Mouse (Mus musculus): ENCODE results near the gene 1810062G17Rik. TPM values are rescaled to one million over a fixed set of nuclear protein-coding genes. Genes with fewer than 3 reads are reported as not detected.

The 1810062G17Rik gene
- polyA plus RNA-seq (2012; ENCODE audit: insufficient read depth, low replicate concordance) = not detected in 2 replicates

- Histone ChIP-seq H3K4me1 (peaks cover 43% of the 10 kb centered on the region), H3K36me3 (replicated peaks; ENCODE audit: low read length) (peaks cover 16% of the 10 kb centered on the region), H3K9me3 (no peaks in the 10 kb centered on the region), H3K4me3 (replicated peaks) (peak within 1 kb of the TSS; percentile 91), H3K27me3 (replicated peaks) (no peaks in the 10 kb centered on the region)
- TF ChIP-seq FLI1 (IDR thresholded peaks at IDR 0.05; ENCODE audit: low read length) (no peak), GATA1 (IDR thresholded peaks at IDR 0.05; ENCODE audit: borderline replicate concordance, low read length) (no peak)
Measured at GRCm38 (mm10) chr3:36475532-36476087, at the start of gene 1810062G17Rik, which contains the start of gene Anxa5. Gene 1810062G17Rik (plus strand): TSS chr3:36475937. Gene Anxa5 (minus strand): TSS chr3:36475894.

GRCm38 (mm10) chr3:36427386-36427785 is 48.4 kb upstream of the 1810062G17Rik start:
- H3K4me1 ChIP-seq = no peaks in the 10 kb centered on the region
- H3K9me3 ChIP-seq = peaks cover 9% of the 10 kb centered on the region; the same call in 1 of the 2 replicates
- H3K4me3 ChIP-seq (replicated peaks) = no peak overlapping the region
- H3K36me3 ChIP-seq (replicated peaks; ENCODE audit: low read length) = no peaks in the 10 kb centered on the region
- TF ChIP-seq FLI1 (IDR thresholded peaks at IDR 0.05; ENCODE audit: low read length) = no peak
- TF ChIP-seq GATA1 (IDR thresholded peaks at IDR 0.05; ENCODE audit: borderline replicate concordance, low read length) = no peak
- no peaks in the 10 kb centered on the region for H3K27me3 ChIP-seq (replicated peaks)

GRCm38 (mm10) chr3:36430360-36430759 is 45.4 kb upstream of the 1810062G17Rik start:
- Histone ChIP-seq H3K36me3 (replicated peaks; ENCODE audit: low read length) (no peaks in the 10 kb centered on the region), H3K4me3 (replicated peaks) (no peak overlapping the region), H3K9me3 (peaks cover 9% of the 10 kb centered on the region; the same call in 1 of the 2 replicates), H3K4me1 (no peaks in the 10 kb centered on the region), H3K27me3 (replicated peaks) (no peaks in the 10 kb centered on the region)
- TF ChIP-seq GATA1 (IDR thresholded peaks at IDR 0.05; ENCODE audit: borderline replicate concordance, low read length) (no peak), FLI1 (IDR thresholded peaks at IDR 0.05; ENCODE audit: low read length) (no peak)

GRCm38 (mm10) chr3:36440280-36440679 is 35.5 kb upstream of the 1810062G17Rik start:
- H3K4me3 ChIP-seq (replicated peaks) = no peak overlapping the region
- peaks cover 10% of the 10 kb centered on the region for H3K27me3 ChIP-seq (replicated peaks)
- no peak for TF ChIP-seq FLI1 (IDR thresholded peaks at IDR 0.05; ENCODE audit: low read length)
- TF ChIP-seq GATA1 (IDR thresholded peaks at IDR 0.05; ENCODE audit: borderline replicate concordance, low read length) = no peak
- no peaks in the 10 kb centered on the region for H3K4me1 ChIP-seq
- H3K36me3 ChIP-seq (replicated peaks; ENCODE audit: low read length) = no peaks in the 10 kb centered on the region
- H3K9me3 ChIP-seq = no peaks in the 10 kb centered on the region

- TF ChIP-seq GATA1 (IDR thresholded peaks at IDR 0.05; ENCODE audit: borderline replicate concordance, low read length) (no peak), FLI1 (IDR thresholded peaks at IDR 0.05; ENCODE audit: low read length) (no peak)
- H3K4me3 ChIP-seq (replicated peaks) = no peak overlapping the region
- H3K9me3 ChIP-seq = no peaks in the 10 kb centered on the region
- H3K4me1 ChIP-seq = peaks cover 10% of the 10 kb centered on the region
- peaks cover under 1% of the 10 kb centered on the region for H3K36me3 ChIP-seq (replicated peaks; ENCODE audit: low read length)
- peaks cover 7% of the 10 kb centered on the region for H3K27me3 ChIP-seq (replicated peaks)
Measured at GRCm38 (mm10) chr3:36442426-36442825, 33.3 kb upstream of the 1810062G17Rik start.

GRCm38 (mm10) chr3:36446041-36446440 is 29.7 kb upstream of the 1810062G17Rik start:
- TF ChIP-seq GATA1 (IDR thresholded peaks at IDR 0.05; ENCODE audit: borderline replicate concordance, low read length) (no peak), FLI1 (IDR thresholded peaks at IDR 0.05; ENCODE audit: low read length) (no peak)
- peaks cover 34% of the 10 kb centered on the region for H3K4me1 ChIP-seq
- H3K9me3 ChIP-seq = no peaks in the 10 kb centered on the region
- no peak overlapping the region for H3K4me3 ChIP-seq (replicated peaks)
- H3K36me3 ChIP-seq (replicated peaks; ENCODE audit: low read length) = peaks cover 34% of the 10 kb centered on the region
- peaks cover 2% of the 10 kb centered on the region for H3K27me3 ChIP-seq (replicated peaks)

- Histone ChIP-seq H3K27me3 (replicated peaks) (peaks cover 2% of the 10 kb centered on the region), H3K9me3 (no peaks in the 10 kb centered on the region), H3K36me3 (replicated peaks; ENCODE audit: low read length) (peaks cover 38% of the 10 kb centered on the region), H3K4me1 (peaks cover 34% of the 10 kb centered on the region), H3K4me3 (replicated peaks) (peak overlapping the region; percentile 44)
- TF ChIP-seq GATA1 (IDR thresholded peaks at IDR 0.05; ENCODE audit: borderline replicate concordance, low read length) (no peak), FLI1 (IDR thresholded peaks at IDR 0.05; ENCODE audit: low read length) (no peak)
Measured at GRCm38 (mm10) chr3:36446506-36446905, 29.2 kb upstream of the 1810062G17Rik start.

- TF ChIP-seq FLI1 (IDR thresholded peaks at IDR 0.05; ENCODE audit: low read length) = no peak
- TF ChIP-seq GATA1 (IDR thresholded peaks at IDR 0.05; ENCODE audit: borderline replicate concordance, low read length) = no peak
- Histone ChIP-seq H3K9me3 (no peaks in the 10 kb centered on the region), H3K4me1 (peaks cover 34% of the 10 kb centered on the region), H3K4me3 (replicated peaks) (no peak overlapping the region), H3K27me3 (replicated peaks) (no peaks in the 10 kb centered on the region), H3K36me3 (replicated peaks; ENCODE audit: low read length) (peaks cover 43% of the 10 kb centered on the region)
Measured at GRCm38 (mm10) chr3:36446918-36447317, 28.8 kb upstream of the 1810062G17Rik start.

GRCm38 (mm10) chr3:36449292-36450165 is 26.2 kb upstream of the 1810062G17Rik start:
- TF ChIP-seq FLI1 (IDR thresholded peaks at IDR 0.05; ENCODE audit: low read length) (no peak), GATA1 (IDR thresholded peaks at IDR 0.05; ENCODE audit: borderline replicate concordance, low read length) (no peak)
- H3K4me1 ChIP-seq = peaks cover 38% of the 10 kb centered on the region

GRCm38 (mm10) chr3:36452502-36452901 is 23.2 kb upstream of the 1810062G17Rik start:
- Histone ChIP-seq H3K4me1 (peaks cover 34% of the 10 kb centered on the region), H3K36me3 (replicated peaks; ENCODE audit: low read length) (peaks cover 93% of the 10 kb centered on the region), H3K4me3 (replicated peaks) (no peak overlapping the region), H3K27me3 (replicated peaks) (no peaks in the 10 kb centered on the region), H3K9me3 (no peaks in the 10 kb centered on the region)
- TF ChIP-seq GATA1 (IDR thresholded peaks at IDR 0.05; ENCODE audit: borderline replicate concordance, low read length) (no peak), FLI1 (IDR thresholded peaks at IDR 0.05; ENCODE audit: low read length) (no peak)

More at GRCm38 (mm10) chr3:36449292-36450165, 26.2 kb upstream of the 1810062G17Rik start:
- H3K4me3 ChIP-seq (replicated peaks) = peak overlapping the region; percentile 82
- H3K36me3 ChIP-seq (replicated peaks; ENCODE audit: low read length) = peaks cover 68% of the 10 kb centered on the region
- H3K9me3 ChIP-seq = no peaks in the 10 kb centered on the region
- no peaks in the 10 kb centered on the region for H3K27me3 ChIP-seq (replicated peaks)
